Mouse (Mus musculus) heart, postnatal 36 days (tissue): ENCODE data around the gene Sycp2. TPM values are rescaled to one million over a fixed set of nuclear protein-coding genes. Genes with fewer than 3 reads are reported as not detected.
"Not testable (repeated sequence)": the region's sequence is repeated elsewhere in the genome, so short reads cannot be mapped to it uniquely, and the experiment has no call there.

Source experiments
- DNase-seq, 2 experiments: peaks; one replicate each; pipeline ENCODE4 v3.0.0; 2021 to 2022
- intact Hi-C: fragments of 180-260 bp; cut with DNase I; formaldehyde crosslinking; loops from one replicate; pipeline ENCODE4 v1.15.1; 2025
- total RNA-seq, 2 experiments: library from RNA; stranded (reverse); gene quantifications; 2 replicates each; pipeline ENCODE4 v1.2.3; 2021

Sycp2 gene
- total RNA-seq, 2 experiments from 2014 or later, result 0.49 to 1.7 TPM

GRCm38 (mm10) chr2:178414261-178415149 lies 7.0 kb upstream of the Sycp2 start, which contains the start of the genes Ppp1r3d and Fam217b:
Ppp1r3d (minus strand) TSS chr2:178414472.
Fam217b (plus strand) TSS chr2:178414524.
- peak; percentile 61 to 72 for DNase-seq
- intact Hi-C loops, result loop anchor here (1.0 kb wide), 1 partner anchor 9 kb away; no protein-coding TSS in a partner anchor

GRCm38 (mm10) chr2:178413481-178414260 lies 6.2 kb upstream of the Sycp2 start:
- intact Hi-C loops, result no loop called here
- peak; percentile 37 to 48 for DNase-seq

GRCm38 (mm10) chr2:178413081-178413480 lies 5.6 kb upstream of the Sycp2 start:
- intact Hi-C loops, result no loop called here

GRCm38 (mm10) chr2:178412598-178412997 lies 5.1 kb upstream of the Sycp2 start:
- intact Hi-C loops, result no loop called here

More at GRCm38 (mm10) chr2:178413081-178413480, 5.6 kb upstream of the Sycp2 start:
- no peak for DNase-seq

GRCm38 (mm10) chr2:178410286-178410685 lies 2.8 kb upstream of the Sycp2 start:
- intact Hi-C loops, result no loop called here
- no peak for DNase-seq

More at GRCm38 (mm10) chr2:178412598-178412997, 5.1 kb upstream of the Sycp2 start:
- DNase-seq, result peak; percentile 37 to 51

- intact Hi-C loops, result no loop called here
- no peak for DNase-seq
These were observed 1.5 kb upstream of the Sycp2 start for GRCm38 (mm10) chr2:178409024-178409423.

- intact Hi-C loops, result no loop called here
- DNase-seq, result no peak
These were observed 64.9 kb downstream of the Sycp2 start for GRCm38 (mm10) chr2:178342597-178342996.

- intact Hi-C loops, DNase-seq: not testable (repeated sequence)
These were observed 65.4 kb downstream of the Sycp2 start for GRCm38 (mm10) chr2:178342105-178342504.

GRCm38 (mm10) chr2:178339044-178339443 lies 68.4 kb downstream of the Sycp2 start:
- intact Hi-C loops, result loop anchor here (5.0 kb wide), 1 partner anchor 202 kb away; no protein-coding TSS in a partner anchor
- no peak for DNase-seq

- DNase-seq, result no peak
- intact Hi-C loops, result loop anchor here (1.0 to 5.0 kb wide), 3 partner anchors 51 to 237 kb away; no protein-coding TSS in a partner anchor
These were observed 69.6 kb downstream of the Sycp2 start for GRCm38 (mm10) chr2:178337878-178338277.

GRCm38 (mm10) chr2:178329986-178330385 lies 77.5 kb downstream of the Sycp2 start:
- intact Hi-C loops, result no loop called here
- DNase-seq, result no peak

GRCm38 (mm10) chr2:178329551-178329950 lies 77.9 kb downstream of the Sycp2 start:
- no peak for DNase-seq
- intact Hi-C loops, result no loop called here

GRCm38 (mm10) chr2:178327466-178328040 lies 79.9 kb downstream of the Sycp2 start:
- peak; percentile 39 to 41 for DNase-seq
- intact Hi-C loops, result no loop called here

GRCm38 (mm10) chr2:178326750-178327465 lies 80.6 kb downstream of the Sycp2 start:
- intact Hi-C loops, result no loop called here
- DNase-seq, result no peak

GRCm38 (mm10) chr2:178326067-178326466 lies 81.4 kb downstream of the Sycp2 start:
- DNase-seq, result no peak
- intact Hi-C loops, result no loop called here

- intact Hi-C loops, result no loop called here
- DNase-seq, result no peak
These were observed 82.7 kb downstream of the Sycp2 start for GRCm38 (mm10) chr2:178324818-178325217.

- intact Hi-C loops, result no loop called here
- no peak for DNase-seq
These were observed 83.1 kb downstream of the Sycp2 start for GRCm38 (mm10) chr2:178324410-178324809.

GRCm38 (mm10) chr2:178321271-178321670 lies 86.2 kb downstream of the Sycp2 start:
- no peak for DNase-seq
- intact Hi-C loops, result no loop called here

GRCm38 (mm10) chr2:178319766-178320165 lies 87.7 kb downstream of the Sycp2 start:
- no peak for DNase-seq
- intact Hi-C loops, result no loop called here

GRCm38 (mm10) chr2:178316281-178316680 lies 91.2 kb downstream of the Sycp2 start:
- no peak for DNase-seq
- intact Hi-C loops, result no loop called here
